Mouse (Mus musculus): Measurements from ENCODE around the gene Psmd7. TPM values are rescaled to one million over a fixed set of nuclear protein-coding genes. Genes with fewer than 3 reads are reported as not detected.

Gene Psmd7
- polyA plus RNA-seq, 1 experiment from 2014 or later, result 253 TPM

DNA sequence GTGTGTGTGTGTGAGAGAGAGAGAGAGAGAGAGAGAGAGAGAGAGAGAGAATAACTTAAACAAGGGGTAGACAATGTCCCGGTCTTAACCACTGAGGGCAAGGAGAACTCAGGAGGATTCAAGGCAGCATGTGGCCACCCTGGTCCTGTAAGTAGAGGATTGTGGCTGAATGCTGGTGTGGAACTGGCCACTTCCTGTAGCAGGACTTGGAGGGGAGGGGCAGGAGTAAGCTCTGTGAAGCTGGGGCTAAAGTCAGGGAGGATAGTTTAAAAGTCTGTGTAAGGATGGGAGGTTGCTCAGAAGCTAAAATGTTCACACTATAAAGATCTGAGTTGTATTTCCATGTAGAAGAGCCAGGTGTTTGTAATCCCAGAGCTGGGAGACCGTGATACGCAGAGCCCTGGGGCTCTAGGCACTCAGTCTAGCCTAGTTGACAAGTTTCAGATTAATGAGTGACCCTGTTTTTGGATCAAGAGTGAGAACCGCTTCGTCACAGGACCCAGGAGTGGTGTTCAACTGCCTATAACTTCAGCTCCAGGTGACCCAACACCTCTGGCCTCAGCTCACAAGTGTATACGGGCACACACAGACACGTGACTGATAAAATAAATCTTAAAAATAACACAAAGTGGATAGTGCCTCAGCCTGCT, 16.7 kb downstream of the Psmd7 start:
- H3K9ac ChIP-seq (replicated peaks; ENCODE audit: low read depth, low read length), result no peak overlapping the region
- WGBS, result 90% methylated on average over 7 of the region's 7 CpGs
- no peak for ATAC-seq

DNA sequence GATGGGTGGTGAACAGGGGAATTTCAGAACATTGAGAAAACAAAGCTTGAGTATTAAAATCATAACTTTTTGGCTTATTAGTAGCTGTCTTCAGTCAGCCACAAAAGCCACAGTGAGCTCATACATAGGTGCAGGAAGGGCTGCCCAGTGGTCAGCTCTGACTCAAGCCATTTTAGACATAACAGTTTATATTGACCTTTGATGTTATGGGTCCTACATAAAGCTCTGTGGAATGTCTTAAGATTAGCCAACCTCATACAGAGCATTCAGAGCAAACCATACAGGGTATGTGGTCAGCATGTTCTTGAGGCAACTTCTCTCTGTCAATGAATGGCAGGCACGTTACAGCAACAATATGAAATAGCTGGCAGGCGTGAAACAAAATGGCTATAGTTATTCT, 17.2 kb downstream of the Psmd7 start:
- H3K4me1 ChIP-seq (replicated peaks; ENCODE audit: control insufficient read depth, insufficient read depth, low read length), result no peaks in the 10 kb centered on the region
- H3K27ac ChIP-seq (ENCODE audit: low read length), result no peak overlapping the region
- no peaks in the 10 kb centered on the region for H3K27me3 ChIP-seq (replicated peaks; ENCODE audit: control insufficient read depth, insufficient read depth, low read length)
- WGBS, result 91% methylated on average over 2 of the region's 2 CpGs
- H3K4me3 ChIP-seq (replicated peaks; ENCODE audit: low read length), result no peak overlapping the region
- H3K9me3 ChIP-seq (ENCODE audit: control insufficient read depth, low read length), result no peaks in the 10 kb centered on the region
- no peak for ATAC-seq
- no peaks in the 10 kb centered on the region for H3K36me3 ChIP-seq (ENCODE audit: control insufficient read depth, insufficient read depth)
- H3K9ac ChIP-seq (replicated peaks; ENCODE audit: low read depth, low read length), result no peak overlapping the region
- H3K4me2 ChIP-seq (ENCODE audit: low read length), result no peak overlapping the region

More for the DNA sequence above, 16.7 kb downstream of the Psmd7 start:
- Histone ChIP-seq H3K4me2 (ENCODE audit: low read length) (no peak overlapping the region), H3K27ac (ENCODE audit: low read length) (no peak overlapping the region), H3K9me3 (ENCODE audit: control insufficient read depth, low read length) (no peaks in the 10 kb centered on the region), H3K27me3 (replicated peaks; ENCODE audit: control insufficient read depth, insufficient read depth, low read length) (no peaks in the 10 kb centered on the region), H3K4me3 (replicated peaks; ENCODE audit: low read length) (no peak overlapping the region), H3K4me1 (replicated peaks; ENCODE audit: control insufficient read depth, insufficient read depth, low read length) (peaks cover 3% of the 10 kb centered on the region), H3K36me3 (ENCODE audit: control insufficient read depth, insufficient read depth) (no peaks in the 10 kb centered on the region)

DNA sequence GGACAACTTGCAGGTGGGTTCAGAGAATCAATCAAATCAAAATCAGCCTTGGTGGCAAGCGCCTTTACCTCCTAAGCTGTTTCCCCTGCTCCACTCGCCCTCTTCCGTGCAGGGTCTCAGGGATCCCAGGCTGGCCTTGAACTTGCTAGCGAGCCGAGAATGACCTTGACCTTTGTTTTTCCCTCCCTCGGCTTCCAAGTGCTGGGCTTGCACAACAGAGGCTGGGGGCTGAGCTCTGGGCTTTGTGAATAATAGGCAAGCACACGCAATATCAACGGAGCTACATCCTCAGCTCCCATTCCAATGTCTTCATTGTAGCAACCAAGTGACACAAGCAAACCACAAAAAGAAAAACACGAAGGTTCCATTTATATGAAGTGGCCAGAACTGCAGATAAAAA, 26.1 kb downstream of the Psmd7 start:
- Histone ChIP-seq H3K9ac (replicated peaks; ENCODE audit: low read depth, low read length) (no peak overlapping the region), H3K27me3 (replicated peaks; ENCODE audit: control insufficient read depth, insufficient read depth, low read length) (no peaks in the 10 kb centered on the region), H3K4me2 (ENCODE audit: low read length) (no peak overlapping the region), H3K9me3 (ENCODE audit: control insufficient read depth, low read length) (no peaks in the 10 kb centered on the region), H3K4me3 (replicated peaks; ENCODE audit: low read length) (no peak overlapping the region), H3K36me3 (ENCODE audit: control insufficient read depth, insufficient read depth) (no peaks in the 10 kb centered on the region), H3K27ac (ENCODE audit: low read length) (no peak overlapping the region), H3K4me1 (replicated peaks; ENCODE audit: control insufficient read depth, insufficient read depth, low read length) (no peaks in the 10 kb centered on the region)
- 82% methylated on average over 9 of the region's 9 CpGs for WGBS
- no peak for ATAC-seq

DNA sequence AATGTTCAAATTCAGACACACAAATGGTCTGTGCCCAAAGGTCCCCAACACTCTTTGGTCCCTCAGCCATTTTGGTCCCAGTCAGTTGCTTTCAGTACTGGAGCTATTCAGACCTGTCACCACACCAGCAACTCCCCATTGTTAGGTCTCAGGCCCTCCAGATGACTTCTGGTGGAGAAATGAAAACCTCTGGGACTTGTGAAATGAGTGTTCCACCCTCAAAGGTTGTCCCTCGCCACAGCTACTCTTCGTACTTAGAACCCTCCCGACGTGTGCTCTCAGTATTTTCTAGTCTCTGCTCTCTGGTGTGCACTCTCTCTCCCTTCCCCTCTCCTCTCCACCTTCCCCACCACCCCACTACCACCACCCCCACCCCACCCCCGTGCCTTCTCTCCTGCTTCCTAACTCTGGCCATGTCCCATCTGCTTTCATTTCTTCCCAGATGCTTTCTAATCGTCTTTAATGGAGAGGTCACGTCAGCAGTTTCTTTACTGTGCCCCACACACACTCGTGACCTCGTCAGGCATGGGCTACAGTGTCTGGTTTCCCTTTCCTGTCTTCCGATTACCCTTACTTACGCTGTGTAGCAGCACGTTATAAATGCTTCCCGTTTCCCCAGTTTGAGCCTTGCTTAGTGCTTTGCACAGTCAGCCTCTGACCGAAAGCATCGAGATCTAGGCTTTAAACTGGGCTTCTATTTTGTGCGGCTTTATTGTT, 27.3 kb downstream of the Psmd7 start:
- H3K27me3 ChIP-seq (replicated peaks; ENCODE audit: control insufficient read depth, insufficient read depth, low read length), result no peaks in the 10 kb centered on the region
- no peaks in the 10 kb centered on the region for H3K36me3 ChIP-seq (ENCODE audit: control insufficient read depth, insufficient read depth)
- ATAC-seq, result no peak
- no peak overlapping the region for H3K4me3 ChIP-seq (replicated peaks; ENCODE audit: low read length)
- H3K9me3 ChIP-seq (ENCODE audit: control insufficient read depth, low read length), result no peaks in the 10 kb centered on the region
- WGBS, result 67% methylated on average over 16 of the region's 16 CpGs
- no peak overlapping the region for H3K9ac ChIP-seq (replicated peaks; ENCODE audit: low read depth, low read length)
- H3K27ac ChIP-seq (ENCODE audit: low read length), result no peak overlapping the region
- peaks cover 4% of the 10 kb centered on the region; the same call in 1 of the 2 replicates for H3K4me1 ChIP-seq (replicated peaks; ENCODE audit: control insufficient read depth, insufficient read depth, low read length)
- no peak overlapping the region for H3K4me2 ChIP-seq (ENCODE audit: low read length)

DNA sequence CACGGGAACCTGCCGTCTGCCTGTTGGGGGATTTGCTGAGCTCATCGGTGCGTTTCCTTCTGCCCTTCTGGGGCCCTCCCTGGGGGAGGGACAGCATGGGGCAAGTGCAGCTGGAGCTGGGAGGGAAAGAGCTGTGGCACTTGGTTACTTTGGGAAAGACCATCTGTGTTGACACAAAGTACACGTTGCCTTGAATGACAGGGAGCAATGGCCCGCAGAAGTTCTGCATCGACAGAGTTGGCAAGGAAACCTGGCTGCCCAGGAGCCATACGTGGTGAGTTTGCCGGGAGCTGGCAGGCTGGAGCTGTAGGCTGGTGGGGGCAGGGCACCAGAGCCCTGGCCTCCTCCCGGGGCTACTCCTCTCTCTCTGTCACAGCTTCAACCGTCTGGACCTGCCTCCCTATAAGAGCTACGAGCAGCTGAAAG, 31.7 kb downstream of the Psmd7 start:
- Histone ChIP-seq H3K4me2 (ENCODE audit: low read length) (no peak overlapping the region), H3K27ac (ENCODE audit: low read length) (no peak overlapping the region), H3K36me3 (ENCODE audit: control insufficient read depth, insufficient read depth) (no peaks in the 10 kb centered on the region), H3K9ac (replicated peaks; ENCODE audit: low read depth, low read length) (no peak overlapping the region), H3K9me3 (ENCODE audit: control insufficient read depth, low read length) (no peaks in the 10 kb centered on the region), H3K4me3 (replicated peaks; ENCODE audit: low read length) (no peak overlapping the region), H3K27me3 (replicated peaks; ENCODE audit: control insufficient read depth, insufficient read depth, low read length) (no peaks in the 10 kb centered on the region), H3K4me1 (replicated peaks; ENCODE audit: control insufficient read depth, insufficient read depth, low read length) (peaks cover 4% of the 10 kb centered on the region; the same call in 1 of the 2 replicates)
- WGBS, result 45% methylated on average over 12 of the region's 12 CpGs
- ATAC-seq, result peak; percentile 55

DNA sequence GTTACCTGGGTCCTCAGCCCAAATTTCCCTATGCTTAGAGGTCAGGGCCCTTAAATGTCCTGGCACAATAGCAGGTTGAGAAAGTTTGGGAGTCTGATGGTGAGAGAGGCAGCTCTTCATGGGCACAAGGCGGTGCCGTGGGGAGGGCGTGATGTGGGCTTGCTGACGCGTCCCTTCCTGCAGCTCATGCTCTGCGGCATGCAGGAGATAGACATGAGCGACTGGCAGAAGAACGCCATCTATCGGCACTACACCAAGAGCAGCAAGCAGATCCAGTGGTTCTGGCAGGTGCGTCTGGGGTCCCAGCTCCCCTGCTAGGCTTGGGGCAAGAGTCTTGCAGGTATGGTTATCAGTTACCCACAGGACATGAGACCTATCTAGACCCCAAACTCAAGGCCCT, 33.0 kb downstream of the Psmd7 start:
- H3K9me3 ChIP-seq (ENCODE audit: control insufficient read depth, low read length), result no peaks in the 10 kb centered on the region
- peaks cover 4% of the 10 kb centered on the region; the same call in 1 of the 2 replicates for H3K4me1 ChIP-seq (replicated peaks; ENCODE audit: control insufficient read depth, insufficient read depth, low read length)
- H3K4me2 ChIP-seq (ENCODE audit: low read length), result no peak overlapping the region
- no peak overlapping the region for H3K27ac ChIP-seq (ENCODE audit: low read length)
- no peak overlapping the region for H3K4me3 ChIP-seq (replicated peaks; ENCODE audit: low read length)
- ATAC-seq, result no peak
- no peak overlapping the region for H3K9ac ChIP-seq (replicated peaks; ENCODE audit: low read depth, low read length)
- no peaks in the 10 kb centered on the region for H3K27me3 ChIP-seq (replicated peaks; ENCODE audit: control insufficient read depth, insufficient read depth, low read length)
- 97% methylated on average over 10 of the region's 10 CpGs for WGBS
- no peaks in the 10 kb centered on the region for H3K36me3 ChIP-seq (ENCODE audit: control insufficient read depth, insufficient read depth)

DNA sequence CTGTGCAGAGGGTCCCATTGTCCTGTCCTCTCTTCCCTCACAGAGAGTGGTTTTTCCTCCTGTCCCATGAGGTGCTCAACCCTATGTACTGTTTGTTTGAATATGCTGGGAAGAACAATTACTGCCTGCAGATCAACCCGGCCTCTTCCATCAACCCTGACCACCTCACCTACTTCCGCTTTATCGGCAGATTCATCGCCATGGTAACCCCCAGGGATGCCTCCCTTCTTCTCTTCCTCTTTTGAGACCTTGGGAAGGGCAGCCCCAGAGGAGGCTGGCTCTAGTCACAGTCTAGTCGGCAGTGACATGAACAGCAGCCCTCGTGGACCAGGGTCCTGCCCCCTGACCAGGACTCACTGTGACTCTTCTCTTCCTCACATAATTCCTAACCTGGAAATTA, 36.0 kb downstream of the Psmd7 start:
- Histone ChIP-seq H3K27me3 (replicated peaks; ENCODE audit: control insufficient read depth, insufficient read depth, low read length) (no peaks in the 10 kb centered on the region), H3K9ac (replicated peaks; ENCODE audit: low read depth, low read length) (no peak overlapping the region), H3K36me3 (ENCODE audit: control insufficient read depth, insufficient read depth) (no peaks in the 10 kb centered on the region), H3K4me3 (replicated peaks; ENCODE audit: low read length) (no peak overlapping the region), H3K4me1 (replicated peaks; ENCODE audit: control insufficient read depth, insufficient read depth, low read length) (peaks cover 4% of the 10 kb centered on the region; the same call in 1 of the 2 replicates), H3K27ac (ENCODE audit: low read length) (no peak overlapping the region), H3K4me2 (ENCODE audit: low read length) (no peak overlapping the region), H3K9me3 (ENCODE audit: control insufficient read depth, low read length) (no peaks in the 10 kb centered on the region)
- no peak for ATAC-seq
- 37% methylated on average over 6 of the region's 6 CpGs for WGBS

DNA sequence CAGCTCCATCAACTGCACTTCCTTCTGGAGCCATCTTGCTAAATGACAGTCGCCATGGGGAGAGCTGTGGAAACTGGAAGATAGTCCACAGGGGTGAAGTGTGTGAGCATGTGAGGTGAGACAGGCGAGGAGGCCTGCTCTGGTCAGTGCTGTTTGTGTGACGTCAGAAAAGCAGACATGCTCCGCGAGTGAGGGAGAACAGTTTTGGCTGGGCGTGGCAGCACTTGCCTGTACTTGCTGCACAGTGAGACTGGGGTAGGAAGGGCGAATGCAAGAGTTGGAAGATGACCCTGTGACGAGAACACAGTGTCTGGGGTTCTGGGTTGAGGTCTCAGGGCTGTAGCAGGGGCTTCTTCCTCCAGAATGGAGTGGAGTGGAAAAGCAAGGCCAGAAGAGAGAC, 41.4 kb downstream of the Psmd7 start:
- H3K4me2 ChIP-seq (ENCODE audit: low read length), result no peak overlapping the region
- H3K36me3 ChIP-seq (ENCODE audit: control insufficient read depth, insufficient read depth), result no peaks in the 10 kb centered on the region
- no peak overlapping the region for H3K9ac ChIP-seq (replicated peaks; ENCODE audit: low read depth, low read length)
- no peaks in the 10 kb centered on the region for H3K27me3 ChIP-seq (replicated peaks; ENCODE audit: control insufficient read depth, insufficient read depth, low read length)
- no peak overlapping the region for H3K4me3 ChIP-seq (replicated peaks; ENCODE audit: low read length)
- ATAC-seq, result no peak
- H3K9me3 ChIP-seq (ENCODE audit: control insufficient read depth, low read length), result no peaks in the 10 kb centered on the region
- no peaks in the 10 kb centered on the region for H3K4me1 ChIP-seq (replicated peaks; ENCODE audit: control insufficient read depth, insufficient read depth, low read length)
- 88% methylated on average over 8 of the region's 8 CpGs for WGBS
- H3K27ac ChIP-seq (ENCODE audit: low read length), result no peak overlapping the region

DNA sequence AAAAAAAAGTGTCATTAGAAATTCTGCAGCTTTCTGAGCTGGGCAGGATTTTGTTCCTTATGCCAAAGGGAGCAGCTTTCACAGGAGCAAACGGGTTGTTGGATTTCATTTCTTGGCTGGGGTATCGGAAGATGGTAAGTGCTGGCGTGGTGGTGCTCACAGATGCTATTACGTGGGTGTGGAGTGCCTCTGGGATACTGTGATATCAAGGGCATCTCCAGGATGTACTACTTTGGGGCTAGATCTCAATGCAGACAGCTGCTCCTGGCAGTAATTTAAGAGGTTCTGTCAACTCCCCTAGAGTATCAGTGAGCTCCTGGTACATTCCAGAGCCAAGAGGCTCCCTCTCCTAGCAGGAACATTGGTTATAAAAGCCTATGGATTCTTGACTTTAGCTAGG, 42.1 kb downstream of the Psmd7 start:
- no peak overlapping the region for H3K9ac ChIP-seq (replicated peaks; ENCODE audit: low read depth, low read length)
- no peaks in the 10 kb centered on the region for H3K36me3 ChIP-seq (ENCODE audit: control insufficient read depth, insufficient read depth)
- H3K4me1 ChIP-seq (replicated peaks; ENCODE audit: control insufficient read depth, insufficient read depth, low read length), result no peaks in the 10 kb centered on the region
- no peak overlapping the region for H3K4me3 ChIP-seq (replicated peaks; ENCODE audit: low read length)
- no peak overlapping the region for H3K27ac ChIP-seq (ENCODE audit: low read length)
- peak; percentile 36; the same call in 1 of the 2 replicates for ATAC-seq
- H3K27me3 ChIP-seq (replicated peaks; ENCODE audit: control insufficient read depth, insufficient read depth, low read length), result no peaks in the 10 kb centered on the region
- 79% methylated on average over 4 of the region's 4 CpGs for WGBS
- H3K9me3 ChIP-seq (ENCODE audit: control insufficient read depth, low read length), result no peaks in the 10 kb centered on the region
- no peak overlapping the region for H3K4me2 ChIP-seq (ENCODE audit: low read length)

All from forebrain, embryonic 16.5 days (tissue).